Mouse (Mus musculus) adrenal gland, adult (tissue): ENCODE results near the gene S100pbp.

Source experiments
- DNase-seq, 2 experiments: peaks; one replicate each; pipeline ENCODE4 v3.0.0; 2022 to 2023; ENCODE audit warnings: low spot score in 1 of 2; ENCODE audit not compliant: inconsistent age in 2 of 2

S100pbp gene

GRCm38 (mm10) chr4:129106073-129106472 lies 83.5 kb downstream of the S100pbp start:
- no peak for DNase-seq

DNA sequence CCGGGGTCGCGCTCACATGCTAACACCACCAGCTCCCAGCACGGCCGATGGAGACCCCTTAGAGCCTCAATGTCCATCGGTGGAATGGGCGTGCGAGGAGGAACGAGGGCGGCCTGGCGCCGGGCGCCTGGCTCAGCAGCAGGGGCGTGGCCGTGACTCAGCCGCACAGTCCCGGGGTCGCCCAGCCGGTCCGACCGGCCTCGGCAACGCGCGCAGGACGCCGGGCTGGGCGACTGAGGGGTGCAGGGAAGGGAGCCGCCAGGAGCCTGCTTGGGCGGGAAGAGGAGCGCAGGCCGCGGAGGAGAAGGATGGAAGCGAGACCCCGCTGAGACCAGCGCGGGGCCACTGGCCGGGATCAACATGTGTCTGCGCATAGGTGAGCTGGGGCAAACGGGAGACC lies 84.2 kb downstream of the S100pbp start, which contains the start of gene Tmem54:
TSS of gene Tmem54 (plus strand) at position 193 of the 400 bp plus-strand sequence.
- no peak for DNase-seq

DNA sequence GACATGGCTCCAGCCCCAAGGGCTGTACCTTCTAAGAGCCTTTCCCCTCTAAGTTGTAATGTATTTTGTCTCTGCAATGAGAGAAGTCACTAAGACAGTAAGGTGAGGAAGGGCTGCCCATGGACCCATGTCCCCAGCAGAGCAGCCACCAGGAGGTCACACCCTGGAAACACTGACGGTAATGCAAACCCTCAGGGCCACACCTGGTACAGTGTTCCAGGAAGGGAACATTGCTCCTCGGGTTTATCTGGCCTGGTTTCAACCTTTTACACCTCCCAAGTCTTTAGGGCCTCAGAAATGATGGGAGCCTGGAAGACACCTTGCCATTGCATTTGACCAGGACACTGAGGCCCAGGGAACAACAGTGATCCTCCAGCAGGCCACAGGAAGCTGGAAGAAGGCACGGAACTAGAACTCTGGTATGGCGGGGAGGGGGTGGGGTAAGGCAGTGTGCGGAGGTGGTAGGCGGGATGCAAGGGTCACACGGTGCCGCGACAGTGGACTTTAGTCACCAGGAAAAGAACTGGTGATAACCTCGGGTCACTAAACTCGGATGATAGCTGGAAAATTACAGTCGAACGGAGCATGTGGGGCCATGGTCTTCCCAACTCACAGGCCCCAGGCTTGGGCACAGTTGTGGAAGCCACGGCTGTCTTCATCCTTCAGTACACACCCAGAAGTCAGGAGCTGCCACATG lies 87.2 kb downstream of the S100pbp start:
- no peak for DNase-seq
